Mouse (Mus musculus): ENCODE data around the gene Naaladl1.

GRCm38 (mm10) chr19:6116113-6116850 lies 10.7 kb downstream of the Naaladl1 start:
- TF ChIP-seq POLR2A (IDR thresholded peaks at IDR 0.05; ENCODE audit: extremely low read depth, insufficient read depth, low read length) (no peak), CTCF (IDR thresholded peaks at IDR 0.05; ENCODE audit: extremely low read depth, insufficient read depth, low read length) (no peak)
